Mouse (Mus musculus) thymus, adult 2 months (tissue): ENCODE results near the gene Bmi1. TPM values are rescaled to one million over a fixed set of nuclear protein-coding genes. Genes with fewer than 3 reads are reported as not detected.
A peak's percentile ranks its signal among the peaks of the same experiment; 100 is the strongest.

ENCODE experiments used
- DNase-seq: peaks from one replicate; pipeline ENCODE4 v3.0.0; 2021
- H3K27ac ChIP-seq: fragments of 200-500 bp; 2 replicates; pipeline ENCODE4 v1.5.1; 2012; ENCODE audit warnings: low read length, control low read depth; ENCODE audit not compliant: control insufficient read depth, insufficient read depth
- H3K27me3 ChIP-seq: fragments of 200-500 bp; 2 replicates; pipeline ENCODE4 v1.6.1; 2012; ENCODE audit warnings: mild to moderate bottlenecking, low read length, moderate library complexity, mixed read lengths; ENCODE audit not compliant: control insufficient read depth, insufficient read depth
- H3K36me3 ChIP-seq: fragments of 200-500 bp; 2 replicates; pipeline ENCODE4 v1.6.1; 2012; ENCODE audit warnings: mild to moderate bottlenecking, low read length, moderate library complexity; ENCODE audit not compliant: control insufficient read depth, insufficient read depth
- H3K4me1 ChIP-seq: fragments of 200-500 bp; replicated peaks from 2 replicates; pipeline ENCODE4 v1.6.1; 2012; ENCODE audit warnings: low read length; ENCODE audit not compliant: control insufficient read depth, insufficient read depth
- H3K4me3 ChIP-seq: fragments of 200-500 bp; 2 replicates; pipeline ENCODE4 v1.5.1; 2012; ENCODE audit warnings: mild to moderate bottlenecking, low read length, control low read depth, moderate library complexity; ENCODE audit not compliant: control insufficient read depth, insufficient read depth
- CTCF ChIP-seq: fragments of 200-500 bp; IDR thresholded peaks from 2 replicates; pipeline ENCODE4 v1.5.1; 2012; ENCODE audit warnings: mild to moderate bottlenecking, control low read depth, low read length, moderate library complexity, borderline replicate concordance; ENCODE audit not compliant: control insufficient read depth, poor library complexity, insufficient read depth; ENCODE audit errors: extremely low read depth
- POLR2A ChIP-seq: fragments of 200-500 bp; IDR thresholded peaks from 2 replicates; pipeline ENCODE4 v1.6.1; 2012; ENCODE audit warnings: mild to moderate bottlenecking, low read length, control low read depth, moderate library complexity; ENCODE audit not compliant: control insufficient read depth, poor library complexity, insufficient read depth; ENCODE audit errors: extremely low read depth
- WGBS: fragments of 180-500 bp; shearing (Covaris S2); methylation state at CpG from one replicate; pipeline ENCODE4 v1.1.7; 2018; 5-methylcytosine and 5-hydroxymethylcytosine counted together
- polyA plus RNA-seq: library from polyadenylated mRNA; depleted of rRNA; stranded (reverse); fragments of >200 nt; gene quantifications from 2 replicates; pipeline ENCODE4 v1.2.3, GENCODE M21; 2012

The Bmi1 gene
- polyA plus RNA-seq, 1 experiment, result 13.7 TPM

DNA sequence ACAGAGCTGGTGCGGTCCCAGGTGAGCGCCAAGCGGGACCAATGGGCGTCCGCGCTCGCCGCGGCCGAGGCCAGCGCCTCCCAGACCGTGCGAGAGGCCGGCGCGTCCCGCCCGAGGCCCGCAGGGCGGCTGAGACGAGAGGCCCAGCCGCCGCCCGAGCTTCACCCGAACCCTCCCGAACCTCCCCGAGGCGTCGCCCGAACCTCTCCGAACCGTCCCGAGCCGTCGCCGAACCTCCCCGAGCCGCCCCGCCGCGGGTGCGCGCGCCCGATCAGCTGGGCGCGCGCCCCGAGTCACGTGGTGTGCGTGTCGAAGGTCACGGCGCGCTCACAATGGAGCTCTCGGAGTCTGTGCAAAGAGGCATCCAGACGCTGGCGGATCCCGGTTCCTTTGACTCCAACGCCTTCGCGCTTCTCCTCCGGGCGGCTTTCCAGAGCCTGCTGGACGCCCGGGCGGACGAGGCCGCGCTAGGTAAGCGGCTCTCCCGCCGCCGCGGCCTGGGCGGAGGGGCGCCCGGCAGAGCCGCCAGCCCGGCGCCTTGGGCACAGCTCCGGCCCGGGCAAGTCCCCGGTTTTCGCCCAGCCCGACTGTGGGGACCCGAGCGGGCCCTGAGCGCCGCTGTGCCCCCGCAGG, 4.6 kb upstream of the Bmi1 start, which contains the start of gene Commd3:
Gene Commd3, plus strand, starts transcription at position 252 of the 633 bp plus-strand sequence.
- Histone ChIP-seq H3K4me3 (peak within 1 kb of the TSS; percentile 82), H3K36me3 (no peaks in the 10 kb centered on the region), H3K27ac (peak within 1 kb of the TSS; percentile 54), H3K4me1 (peaks cover 6% of the 10 kb centered on the region), H3K27me3 (no peaks in the 10 kb centered on the region)
- WGBS, result 1% methylated on average over 91 of the region's 91 CpGs
- DNase-seq, result peak; percentile 84
- TF ChIP-seq POLR2A (peak; percentile 93), CTCF (no peak)

DNA sequence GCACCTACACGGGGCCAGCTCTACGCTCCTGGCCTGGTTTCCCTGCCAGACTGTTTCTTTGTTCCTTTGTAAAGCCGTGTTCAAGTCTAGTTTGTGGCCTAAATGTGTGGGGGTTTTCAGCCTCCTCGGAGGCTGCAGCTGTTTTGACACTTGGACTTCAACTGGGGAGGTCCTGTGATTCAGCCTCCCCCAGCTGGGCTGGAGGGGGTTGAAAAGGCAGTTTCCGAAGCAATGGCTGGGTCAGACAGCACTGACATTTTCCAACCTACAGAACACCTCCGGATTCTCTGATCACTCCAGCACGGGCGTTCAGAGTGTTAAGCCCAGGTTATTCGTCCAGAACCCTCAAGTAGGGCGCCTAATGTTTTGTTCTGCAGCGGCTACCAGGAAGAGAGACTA, 4.1 kb upstream of the Bmi1 start:
- Histone ChIP-seq H3K27me3 (peaks cover 4% of the 10 kb centered on the region), H3K27ac (peak overlapping the region; percentile 54), H3K4me3 (peak overlapping the region; percentile 82), H3K36me3 (no peaks in the 10 kb centered on the region), H3K4me1 (peaks cover 7% of the 10 kb centered on the region)
- DNase-seq, result no peak
- TF ChIP-seq CTCF (no peak), POLR2A (no peak)
- WGBS, result 2% methylated on average over 11 of the region's 11 CpGs

DNA sequence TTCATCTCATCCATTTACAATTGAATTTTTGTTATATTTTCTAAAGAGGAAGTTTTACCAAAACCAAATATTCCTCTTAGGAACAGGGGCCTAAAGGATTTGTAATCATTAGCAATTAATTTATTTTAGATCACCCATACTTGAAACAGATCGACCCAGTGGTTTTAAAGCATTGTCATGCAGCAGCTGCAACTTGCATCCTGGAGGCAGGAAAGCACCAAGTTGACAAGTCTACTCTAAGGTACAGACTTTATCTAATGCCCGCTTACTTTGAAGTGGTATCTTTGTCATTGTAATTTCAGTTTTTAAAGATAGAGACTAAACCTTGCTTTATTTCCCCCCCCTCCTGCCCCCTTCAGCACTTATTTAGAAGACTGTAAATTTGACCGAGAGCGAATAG, 3.1 kb upstream of the Bmi1 start:
- Histone ChIP-seq H3K27me3 (peaks cover 8% of the 10 kb centered on the region), H3K4me1 (peaks cover 11% of the 10 kb centered on the region), H3K36me3 (no peaks in the 10 kb centered on the region), H3K4me3 (no peak overlapping the region), H3K27ac (no peak overlapping the region)
- TF ChIP-seq CTCF (no peak), POLR2A (no peak)
- DNase-seq, result no peak
- WGBS, result 60% methylated on average over 4 of the region's 4 CpGs

DNA sequence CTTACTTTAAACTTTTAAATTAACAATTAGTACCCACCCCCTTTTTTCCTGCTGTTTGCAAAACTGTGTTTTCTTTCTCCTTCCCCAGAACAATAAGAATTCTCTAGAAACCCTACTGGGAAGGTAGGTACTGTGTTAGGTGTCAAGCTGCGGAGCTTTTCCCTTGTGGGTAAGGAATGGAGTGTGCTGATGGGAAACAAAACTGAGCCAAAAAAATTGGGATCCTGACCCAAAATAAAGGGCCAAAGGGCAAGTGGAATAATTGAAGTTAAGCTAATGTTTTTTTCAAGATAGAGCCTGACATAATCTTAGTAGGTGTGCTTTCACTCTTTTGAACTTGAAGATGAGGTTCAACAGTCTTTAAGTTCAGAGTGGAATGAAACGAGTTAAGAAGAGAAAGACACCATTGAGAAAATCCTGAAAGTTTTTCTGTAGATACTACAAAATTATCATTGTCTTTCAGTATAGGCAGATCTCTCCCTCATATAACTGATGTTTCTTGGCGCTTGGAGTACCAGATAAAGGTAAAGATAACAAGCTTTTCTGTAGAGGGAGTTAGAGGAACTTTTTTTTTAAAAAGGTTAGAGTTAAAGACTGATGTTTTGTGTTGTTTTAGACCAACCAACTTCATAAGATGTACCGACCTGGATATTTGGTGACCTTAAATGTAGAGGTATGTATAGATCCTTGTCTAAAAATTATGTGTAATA, 2.5 kb upstream of the Bmi1 start:
- Histone ChIP-seq H3K27ac (no peak overlapping the region), H3K27me3 (peaks cover 12% of the 10 kb centered on the region), H3K4me3 (no peak overlapping the region), H3K4me1 (peaks cover 11% of the 10 kb centered on the region), H3K36me3 (no peaks in the 10 kb centered on the region)
- no peak for TF ChIP-seq POLR2A
- TF ChIP-seq CTCF, result no peak
- no peak for DNase-seq
- 81% methylated on average over 4 of the region's 4 CpGs for WGBS

- H3K27me3 ChIP-seq, result peaks cover 12% of the 10 kb centered on the region
- TF ChIP-seq CTCF (no peak), POLR2A (no peak)
- no peak for DNase-seq
- 31% methylated on average over 42 of the region's 42 CpGs for WGBS
- no peak overlapping the region for H3K27ac ChIP-seq
- peak overlapping the region; percentile 35 for H3K4me3 ChIP-seq
- peaks cover 11% of the 10 kb centered on the region for H3K4me1 ChIP-seq
- no peaks in the 10 kb centered on the region for H3K36me3 ChIP-seq
Measured at GRCm38 (mm10) chr2:18675681-18676456, 949 bp upstream of the Bmi1 start.

- Histone ChIP-seq H3K4me3 (peak overlapping the region; percentile 25), H3K27me3 (peaks cover 12% of the 10 kb centered on the region), H3K4me1 (peaks cover 15% of the 10 kb centered on the region), H3K36me3 (no peaks in the 10 kb centered on the region), H3K27ac (no peak overlapping the region)
- TF ChIP-seq POLR2A (no peak), CTCF (no peak)
- no peak for DNase-seq
- 4% methylated on average over 56 of the region's 64 CpGs for WGBS
Measured at GRCm38 (mm10) chr2:18676457-18676935, 322 bp upstream of the Bmi1 start.
